Mouse (Mus musculus): ENCODE results near the gene Fxyd2.

DNA sequence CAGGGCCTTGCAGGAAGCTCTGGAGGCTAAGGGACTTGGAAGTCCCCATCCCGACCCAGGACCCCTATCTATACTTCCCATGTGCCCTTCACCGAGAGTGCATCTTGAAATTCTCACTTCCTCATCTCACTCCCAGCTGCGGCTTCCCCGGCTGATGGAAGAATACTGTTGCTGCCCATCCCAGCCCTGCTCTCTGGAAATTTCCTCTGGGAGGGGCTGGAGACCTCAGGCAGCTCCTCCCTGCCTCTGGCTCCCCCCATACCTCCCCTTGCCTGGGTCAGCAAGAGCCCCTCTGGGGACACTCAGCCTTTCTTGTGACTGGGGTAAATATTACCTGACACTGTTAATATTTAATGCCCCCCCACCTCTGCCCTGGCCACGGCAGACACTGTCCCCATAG is 6.2 kb downstream of the Fxyd2 start:
- TF ChIP-seq POLR2A (IDR thresholded peaks at IDR 0.05; ENCODE audit: low read depth, low read length) (no peak), CTCF (IDR thresholded peaks at IDR 0.05; ENCODE audit: extremely low read depth, insufficient read depth, insufficient read length, insufficient replicate concordance) (no peak)

Measured in spleen, adult 2 months (tissue).